8 mouse cellular contexts compared by ENCODE assay signal in the genomic region with DNA sequence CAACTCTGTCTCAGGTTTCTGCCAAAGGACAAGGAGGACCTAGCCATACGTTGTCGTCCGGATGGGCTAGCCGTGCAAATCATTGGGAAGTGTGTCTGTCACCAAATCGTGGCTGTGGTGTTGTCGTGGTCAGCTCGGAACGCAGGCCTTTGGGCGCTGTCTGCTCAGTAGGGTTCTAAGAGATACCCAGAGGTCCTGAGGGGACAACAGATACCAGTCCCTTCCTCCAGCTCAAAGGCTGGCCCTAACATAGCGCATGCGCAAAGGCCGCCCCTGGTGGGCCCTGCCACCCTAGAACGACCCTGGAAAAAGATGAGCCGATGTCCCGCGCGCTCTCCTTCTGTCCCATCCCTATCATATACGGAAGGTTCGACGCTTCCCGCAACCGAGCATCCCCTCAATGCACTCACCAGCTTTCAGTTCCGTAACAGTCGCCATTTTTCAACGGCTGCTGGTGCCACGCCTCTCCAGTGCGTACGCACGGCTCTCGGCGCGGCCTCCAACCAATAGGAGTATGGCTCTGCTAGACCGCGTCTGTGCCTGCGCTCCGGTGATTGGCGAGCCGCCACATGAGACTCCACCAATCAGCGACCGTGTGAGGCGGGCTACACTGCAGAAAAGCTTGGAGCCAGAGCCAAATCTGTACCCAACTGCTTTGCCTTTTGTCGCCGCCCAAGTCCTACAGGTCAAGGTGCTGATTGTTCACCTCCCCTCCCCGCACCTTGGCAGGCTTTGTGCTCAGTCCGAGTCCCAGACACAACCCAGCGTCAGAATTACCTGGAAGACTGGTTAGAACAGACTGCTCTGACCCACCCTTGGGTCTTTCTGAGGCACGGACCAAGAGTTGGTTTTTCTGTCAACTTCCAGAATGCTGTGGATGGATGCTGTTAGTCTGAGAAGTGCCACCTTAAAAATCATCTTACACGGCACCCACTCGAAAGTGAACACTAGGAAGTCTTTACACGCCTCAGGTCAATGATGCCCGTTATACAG. TPM values are rescaled to one million over a fixed set of nuclear protein-coding genes. Genes with fewer than 3 reads are reported as not detected.
A peak's percentile ranks its signal among the peaks of the same experiment; 100 is the strongest.
DNase-seq lines count a peak whose midpoint lies in the region; ATAC-seq lines count a peak whose summit lies in the region.

Gene Fopnl, minus strand, starts transcription at position 522 of the 993 bp plus-strand sequence.

- peaks cover 19% of the 10 kb centered on the region for H3K27me3 ChIP-seq in heart, embryonic 13.5 days (replicated peaks)
- H3K27me3 ChIP-seq in liver, embryonic 12.5 days (replicated peaks) = 0 out of 2 replicates have a peak, but pooled peaks cover 3% of the 10 kb centered on the region
- no peaks in the 10 kb centered on the region for H3K27me3 ChIP-seq in stomach, embryonic 15.5 days (replicated peaks)

- H3K4me1 ChIP-seq in brown adipose tissue, adult 24 weeks (ENCODE audit: control insufficient read depth, insufficient read depth, insufficient read length, low read length) = 0 out of 2 replicates have a peak, but pooled peaks cover 3% of the 10 kb centered on the region
- H3K4me1 ChIP-seq in heart, embryonic 13.5 days = peaks cover 13% of the 10 kb centered on the region
- H3K4me1 ChIP-seq in liver, embryonic 12.5 days = peaks cover 25% of the 10 kb centered on the region
- peaks cover 5% of the 10 kb centered on the region; the same call in 1 of the 2 replicates for H3K4me1 ChIP-seq in stomach, embryonic 15.5 days

- WGBS in heart, embryonic 13.5 days = 4% methylated on average over 51 of the region's 51 CpGs
- 3% methylated on average over 51 of the region's 51 CpGs for WGBS in liver, embryonic 12.5 days (ENCODE audit: insufficient replicate concordance)
- WGBS in stomach, embryonic 15.5 days = 3% methylated on average over 51 of the region's 51 CpGs

- H3K4me2 ChIP-seq in heart, embryonic 13.5 days = peak within 1 kb of the TSS; percentile 81
- peak within 1 kb of the TSS; percentile 88 for H3K4me2 ChIP-seq in liver, embryonic 12.5 days
- peak within 1 kb of the TSS; percentile 85 for H3K4me2 ChIP-seq in stomach, embryonic 15.5 days

- peak within 1 kb of the TSS; percentile 81 for H3K4me3 ChIP-seq in brown adipose tissue, adult 24 weeks (ENCODE audit: insufficient read depth, low read depth, low read length)
- peak within 1 kb of the TSS; percentile 87 for H3K4me3 ChIP-seq in heart, embryonic 13.5 days
- peak within 1 kb of the TSS; percentile 71 for H3K4me3 ChIP-seq in liver, embryonic 12.5 days
- H3K4me3 ChIP-seq in stomach, embryonic 15.5 days (replicated peaks) = peak within 1 kb of the TSS; percentile 78

- peak within 1 kb of the TSS; percentile 80 for H3K27ac ChIP-seq in brown adipose tissue, adult 24 weeks (replicated peaks; ENCODE audit: low read depth, low read length)
- peak within 1 kb of the TSS; percentile 75 for H3K27ac ChIP-seq in heart, embryonic 13.5 days (replicated peaks)
- H3K27ac ChIP-seq in liver, embryonic 12.5 days = peak within 1 kb of the TSS; percentile 81
- H3K27ac ChIP-seq in stomach, embryonic 15.5 days = peak within 1 kb of the TSS; percentile 76

- DNase-seq in CD4-positive, CD25-positive, alpha-beta regulatory T cell, adult 2 months (ENCODE audit: low read depth, low spot score) = peak; percentile 98
- peak; percentile 68 for DNase-seq in fat pad, adult 2 months (ENCODE audit: extremely low read depth, low read depth, low spot score)
- DNase-seq in kidney, postnatal 10 days = peak; percentile 99
- peak; percentile 94 for DNase-seq in natural killer cell, adult 2 months (ENCODE audit: low spot score in 2 of 2)

- H3K9me3 ChIP-seq in heart, embryonic 13.5 days = no peaks in the 10 kb centered on the region
- H3K9me3 ChIP-seq in liver, embryonic 12.5 days (replicated peaks) = no peaks in the 10 kb centered on the region
- no peaks in the 10 kb centered on the region for H3K9me3 ChIP-seq in stomach, embryonic 15.5 days

- peak within 1 kb of the TSS; percentile 88 for H3K9ac ChIP-seq in heart, embryonic 13.5 days
- H3K9ac ChIP-seq in liver, embryonic 12.5 days = peak within 1 kb of the TSS; percentile 79
- peak within 1 kb of the TSS; percentile 54 for H3K9ac ChIP-seq in stomach, embryonic 15.5 days

- peaks cover 24% of the 10 kb centered on the region for H3K36me3 ChIP-seq in heart, embryonic 13.5 days
- peaks cover 23% of the 10 kb centered on the region for H3K36me3 ChIP-seq in liver, embryonic 12.5 days
- peaks cover 10% of the 10 kb centered on the region; the same call in 1 of the 2 replicates for H3K36me3 ChIP-seq in stomach, embryonic 15.5 days

- peak; percentile 100 for ATAC-seq in heart, embryonic 13.5 days (ENCODE audit: extremely low read depth, insufficient number of reproducible peaks, low FRiP score, low TSS enrichment)
- ATAC-seq in liver, embryonic 12.5 days = peak; percentile 100
- ATAC-seq in stomach, embryonic 15.5 days (ENCODE audit: insufficient read depth, low FRiP score, low read depth) = peak; percentile 100

RNA-seq across cellular contexts. Expression of gene Fopnl, which starts in this region (rescaled TPM):
- polyA plus RNA-seq in brown adipose tissue, adult 24 weeks (2012; ENCODE audit: insufficient read depth, insufficient read length, missing spikeins) = 79.2 and 86.7 TPM in 2 replicates
- polyA plus RNA-seq in heart, embryonic 13.5 days (2015; fragmentation: Nextera tagmentation; extraction: Ambion mirVana) = 112 and 114 TPM in 2 replicates
- polyA plus RNA-seq in liver, embryonic 12.5 days (2016; fragmentation: Nextera tagmentation; extraction: Ambion mirVana) = 81.9 and 85.5 TPM in 2 replicates
- 149 and 157 TPM in 2 replicates for polyA plus RNA-seq in stomach, embryonic 15.5 days (2015; fragmentation: Nextera tagmentation; extraction: Ambion mirVana)

Comparison
In these comparisons a context has a peak if more than half of its experiments do, and no peak if none do; other contexts are left out.
1. Peak in every context shown above with its lines: DNase-seq, ATAC-seq, H3K4me3 ChIP-seq and H3K27ac ChIP-seq.